Mouse (Mus musculus) limb, embryonic 14.5 days (tissue): Measurements from ENCODE around the gene Nrip3. TPM values are rescaled to one million over a fixed set of nuclear protein-coding genes. Genes with fewer than 3 reads are reported as not detected.

ENCODE experiments used
- ATAC-seq: fragments of 200-750 bp; cut with Nextera tagmentation; 2 replicates; pipeline ENCODE4 v1.8.0; 2017; ENCODE audit warnings: low read depth, moderate number of reproducible peaks, moderate TSS enrichment; ENCODE audit not compliant: low FRiP score
- DNase-seq: peaks from one replicate; pipeline ENCODE4 v3.0.0-alpha.2; 2015; ENCODE audit warnings: low spot score
- H3K27ac ChIP-seq: fragments of 300-500 bp; sonication (generic); replicated peaks from 2 replicates; pipeline ENCODE4 v1.5.1; 2014; ENCODE audit warnings: low read depth, mild to moderate bottlenecking, low read length, moderate library complexity, mixed read lengths
- H3K27me3 ChIP-seq: fragments of 300-500 bp; sonication (generic); 2 replicates; pipeline ENCODE4 v1.6.1; 2014; ENCODE audit warnings: low read length, mixed read lengths; ENCODE audit not compliant: control insufficient read depth, insufficient read depth
- H3K36me3 ChIP-seq: fragments of 300-500 bp; sonication (generic); 2 replicates; pipeline ENCODE4 v1.6.1; 2014; ENCODE audit warnings: mild to moderate bottlenecking, low read length, moderate library complexity, mixed read lengths; ENCODE audit not compliant: control insufficient read depth, insufficient read depth
- H3K4me1 ChIP-seq: fragments of 300-500 bp; sonication (generic); 2 replicates; pipeline ENCODE4 v1.6.1; 2014; ENCODE audit warnings: antibody characterized with exemption, low read length, mixed read lengths; ENCODE audit not compliant: control insufficient read depth, insufficient read depth
- H3K4me2 ChIP-seq: fragments of 300-500 bp; sonication (generic); replicated peaks from 2 replicates; pipeline ENCODE4 v1.6.1; 2014; ENCODE audit warnings: low read depth, mild to moderate bottlenecking, low read length, moderate library complexity; ENCODE audit not compliant: severe bottlenecking
- H3K4me3 ChIP-seq: fragments of 300-500 bp; sonication (generic); replicated peaks from 2 replicates; pipeline ENCODE4 v1.5.1; 2014; ENCODE audit warnings: low read length
- H3K9ac ChIP-seq: fragments of 300-500 bp; sonication (generic); 2 replicates; pipeline ENCODE4 v1.6.1; 2014; ENCODE audit warnings: mild to moderate bottlenecking, low read depth, low read length, moderate library complexity; ENCODE audit not compliant: severe bottlenecking
- H3K9me3 ChIP-seq: fragments of 300-500 bp; sonication (generic); 2 replicates; pipeline ENCODE4 v1.6.1; 2016; ENCODE audit warnings: low read length; ENCODE audit not compliant: control insufficient read depth
- POLR2A ChIP-seq: fragments of 200-500 bp; IDR thresholded peaks from 2 replicates; pipeline ENCODE4 v1.8.0; 2012; ENCODE audit warnings: inconsistent platforms, mild to moderate bottlenecking, moderate library complexity, borderline replicate concordance; ENCODE audit not compliant: insufficient read depth, insufficient read length; ENCODE audit errors: extremely low read depth
- WGBS: fragments of 180-500 bp; shearing (Covaris S2); extraction: QIAGEN DNeasy Blood & Tissue Kit; methylation state at CpG from one replicate; pipeline ENCODE4 v1.1.7; 2014; 5-methylcytosine and 5-hydroxymethylcytosine counted together
- polyA plus RNA-seq, 2 experiments: library from polyadenylated mRNA; depleted of rRNA in 1 of 2; stranded (reverse) in 1 of 2; unstranded in 1 of 2; fragments of >200 nt; fragmentation: Nextera tagmentation in 1 of 2; extraction: Ambion mirVana in 1 of 2; gene quantifications; 2 replicates each; pipeline versions ENCODE4 v1.2.1 to v1.2.3; 2012 to 2014

The Nrip3 gene
- polyA plus RNA-seq, 2 experiments, result 0.62 to 1.5 TPM

DNA sequence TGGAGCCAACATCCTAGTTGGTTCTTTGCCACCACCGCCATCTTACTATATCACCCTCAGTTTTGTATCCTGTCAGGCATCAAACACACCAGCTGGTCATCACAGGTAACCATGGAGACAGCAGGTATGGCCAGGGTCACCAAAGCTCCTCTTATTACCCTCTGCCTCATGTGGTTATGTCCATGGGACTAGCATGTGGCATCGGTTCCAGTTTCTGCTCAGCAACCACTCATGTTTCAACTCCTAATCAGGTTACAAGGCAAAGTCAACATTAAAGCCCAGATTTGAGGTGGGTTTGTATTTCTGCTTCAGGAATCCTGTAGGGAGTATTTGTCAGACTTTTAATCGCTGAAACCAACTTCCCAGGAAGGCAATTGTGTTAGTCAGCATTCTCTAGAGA is 9.0 kb upstream of the Nrip3 start:
- H3K4me1 ChIP-seq, result no peaks in the 10 kb centered on the region
- H3K4me2 ChIP-seq, result no peak overlapping the region
- TF ChIP-seq POLR2A, result no peak
- no peak overlapping the region for H3K9ac ChIP-seq
- ATAC-seq (no peak), DNase-seq (no peak)
- H3K9me3 ChIP-seq, result no peaks in the 10 kb centered on the region
- no peak overlapping the region for H3K27ac ChIP-seq
- no peaks in the 10 kb centered on the region for H3K27me3 ChIP-seq
- H3K4me3 ChIP-seq, result no peak overlapping the region
- WGBS, result 72% methylated on average over 3 of the region's 3 CpGs
- H3K36me3 ChIP-seq, result no peaks in the 10 kb centered on the region

DNA sequence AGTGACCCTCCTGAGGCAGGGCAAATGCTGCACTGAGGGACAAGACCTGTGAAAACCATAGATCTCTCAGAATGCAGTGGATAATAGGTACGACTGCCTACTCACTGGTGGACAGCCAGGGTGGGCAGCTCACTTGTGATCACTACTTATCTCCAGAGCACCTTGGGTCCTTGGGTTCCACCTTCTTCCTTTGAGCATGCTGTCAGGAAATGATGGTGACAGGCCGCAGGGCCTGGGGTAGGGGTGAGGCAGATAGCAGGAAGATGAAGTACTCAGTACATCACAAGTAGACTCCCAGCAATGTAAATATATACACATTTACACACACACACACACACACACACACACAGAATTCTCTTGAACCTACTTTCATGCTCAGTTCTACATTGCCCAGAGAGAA is 6.0 kb upstream of the Nrip3 start:
- H3K4me3 ChIP-seq, result no peak overlapping the region
- H3K27me3 ChIP-seq, result no peaks in the 10 kb centered on the region
- DNase-seq, result no peak
- H3K27ac ChIP-seq, result no peak overlapping the region
- no peak for TF ChIP-seq POLR2A
- WGBS, result 81% methylated on average over 2 of the region's 2 CpGs
- H3K4me1 ChIP-seq, result peaks cover 4% of the 10 kb centered on the region; the same call in 1 of the 2 replicates
- H3K9me3 ChIP-seq, result no peaks in the 10 kb centered on the region
- ATAC-seq, result no peak
- H3K36me3 ChIP-seq, result no peaks in the 10 kb centered on the region
- no peak overlapping the region for H3K9ac ChIP-seq
- H3K4me2 ChIP-seq, result no peak overlapping the region

GRCm38 (mm10) chr7:109783281-109783680 is 1.5 kb upstream of the Nrip3 start:
- no peak overlapping the region for H3K27ac ChIP-seq
- no peak for TF ChIP-seq POLR2A
- H3K4me2 ChIP-seq, result no peak overlapping the region
- no peaks in the 10 kb centered on the region for H3K36me3 ChIP-seq
- 38% methylated on average over 7 of the region's 7 CpGs for WGBS
- peaks cover 34% of the 10 kb centered on the region for H3K27me3 ChIP-seq
- DNase-seq, result no peak
- no peaks in the 10 kb centered on the region for H3K9me3 ChIP-seq
- H3K4me1 ChIP-seq, result peaks cover 12% of the 10 kb centered on the region
- no peak for ATAC-seq
- no peak overlapping the region for H3K4me3 ChIP-seq
- no peak overlapping the region for H3K9ac ChIP-seq

DNA sequence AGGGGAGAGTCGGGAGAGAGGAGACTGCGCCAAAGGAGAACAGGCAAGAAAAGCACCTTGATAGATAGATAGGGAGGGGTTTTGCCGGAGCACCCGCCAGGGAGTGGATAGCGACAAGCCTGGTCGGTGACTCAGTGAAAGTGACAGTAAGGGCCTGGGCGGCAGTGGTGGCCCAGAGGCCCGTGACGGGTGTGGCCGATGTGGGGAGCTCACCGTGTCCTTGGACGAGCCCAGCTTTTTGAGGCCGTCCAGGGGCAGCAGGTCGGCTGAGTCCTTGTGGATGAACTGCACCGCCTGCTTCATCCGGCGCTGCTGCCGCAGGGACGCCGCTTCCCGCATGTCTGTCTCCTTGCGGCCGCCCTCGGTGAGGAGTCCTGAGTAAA is 747 bp downstream of the Nrip3 start:
- H3K27me3 ChIP-seq, result peaks cover 34% of the 10 kb centered on the region
- 2% methylated on average over 23 of the region's 24 CpGs for WGBS

DNA sequence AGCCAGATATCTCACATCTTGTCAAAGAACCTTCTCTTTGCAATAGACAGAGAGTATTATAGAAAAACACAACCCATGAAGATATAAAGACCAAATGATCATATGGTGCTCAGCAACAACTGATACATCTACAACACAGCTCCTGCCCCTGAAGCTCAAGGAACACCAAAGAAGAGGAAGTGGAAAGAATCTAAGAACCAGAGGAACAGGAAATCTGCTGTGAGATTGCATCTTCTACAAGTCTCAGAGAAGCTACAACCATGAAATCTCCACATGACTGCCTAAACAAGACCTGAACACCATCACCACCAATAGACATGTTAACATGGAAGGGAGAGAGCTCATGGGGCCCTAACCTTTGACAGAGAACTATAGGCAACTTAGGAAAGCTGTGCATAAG is 9.6 kb downstream of the Nrip3 start:
- Histone ChIP-seq H3K27ac (no peak overlapping the region), H3K4me3 (no peak overlapping the region), H3K4me2 (no peak overlapping the region), H3K4me1 (no peaks in the 10 kb centered on the region), H3K36me3 (no peaks in the 10 kb centered on the region), H3K9ac (no peak overlapping the region), H3K9me3 (no peaks in the 10 kb centered on the region), H3K27me3 (no peaks in the 10 kb centered on the region)
- TF ChIP-seq POLR2A, result no peak
- ATAC-seq (no peak), DNase-seq (no peak)

More for the DNA sequence above, 747 bp downstream of the Nrip3 start:
- peak overlapping the region; percentile 31; the same call in 1 of the 2 replicates for H3K9ac ChIP-seq
- H3K4me2 ChIP-seq, result peak overlapping the region; percentile 97
- no peak overlapping the region for H3K27ac ChIP-seq
- peak overlapping the region; percentile 44 for H3K4me3 ChIP-seq
- no peaks in the 10 kb centered on the region for H3K9me3 ChIP-seq
- TF ChIP-seq POLR2A, result no peak
- no peaks in the 10 kb centered on the region for H3K36me3 ChIP-seq
- DNase-seq (no peak), ATAC-seq (peak; percentile 47; the same call in 1 of the 2 replicates)
- H3K4me1 ChIP-seq, result peaks cover 12% of the 10 kb centered on the region

DNA sequence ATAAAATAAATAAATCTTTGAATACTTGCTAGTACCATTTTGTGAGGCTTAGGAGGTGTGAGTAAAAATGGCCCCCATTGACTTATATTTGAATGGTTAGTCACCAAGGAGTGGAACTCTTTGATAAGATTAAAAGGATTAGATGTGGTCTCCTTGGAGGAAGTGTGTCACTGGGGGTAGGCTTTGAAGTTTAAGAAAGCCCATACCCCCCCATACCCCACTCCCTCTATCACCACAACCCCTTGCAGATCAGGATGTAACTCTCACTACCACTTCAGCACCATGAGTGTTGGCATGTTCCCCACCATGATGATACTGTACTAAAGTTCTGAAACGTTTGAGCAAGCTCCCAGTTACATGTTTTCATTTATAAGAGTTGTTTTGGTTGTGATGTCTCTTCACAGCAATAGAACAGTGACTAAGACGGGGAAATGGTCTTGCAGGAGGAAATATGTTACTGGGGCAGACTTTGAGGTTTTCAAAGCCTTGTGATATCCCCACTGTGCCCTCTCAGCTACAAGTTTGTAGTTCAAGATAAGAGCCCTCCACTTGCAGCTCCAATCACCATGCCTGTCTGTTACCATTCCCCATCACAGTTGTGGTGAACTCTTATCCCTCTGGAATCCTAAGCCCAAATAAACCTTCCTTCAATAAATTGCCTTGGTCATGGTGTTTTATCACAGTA is 13.0 kb downstream of the Nrip3 start:
- no peaks in the 10 kb centered on the region for H3K27me3 ChIP-seq
- no peak for DNase-seq
- no peak overlapping the region for H3K4me3 ChIP-seq

More for the DNA sequence above, 13.0 kb downstream of the Nrip3 start:
- no peaks in the 10 kb centered on the region for H3K36me3 ChIP-seq
- 54% methylated on average over 2 of the region's 2 CpGs for WGBS
- no peaks in the 10 kb centered on the region for H3K9me3 ChIP-seq
- no peak for TF ChIP-seq POLR2A
- no peak for ATAC-seq
- H3K4me2 ChIP-seq, result no peak overlapping the region
- no peak overlapping the region for H3K9ac ChIP-seq
- H3K27ac ChIP-seq, result no peak overlapping the region
- H3K4me1 ChIP-seq, result no peaks in the 10 kb centered on the region
